Mouse (Mus musculus): ENCODE measurements around the gene Ugt1a10.

Gene Ugt1a10

DNA sequence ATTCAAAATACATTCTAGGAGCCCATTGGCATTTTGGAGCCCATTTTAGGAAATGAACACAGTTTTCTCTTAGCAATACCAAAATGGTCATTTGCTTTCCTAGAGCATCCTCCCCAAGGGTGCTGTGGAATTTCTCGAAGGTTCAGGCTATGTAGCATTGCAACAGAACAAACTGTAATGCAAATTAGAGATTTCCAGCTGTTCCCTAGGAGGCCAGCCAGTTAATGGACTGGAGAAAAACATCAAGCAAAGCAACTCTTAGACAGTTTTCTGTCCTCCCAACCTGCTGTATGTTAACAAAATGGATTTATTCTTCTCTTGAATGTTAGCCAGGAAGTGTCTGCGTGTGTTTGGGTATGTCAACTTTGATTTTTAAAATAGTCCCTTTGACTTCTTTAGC is 81.5 kb downstream of the Ugt1a10 start:
- in situ Hi-C loops (cut with MboI, MseI): loop anchor here (5.0 to 25.0 kb wide), 2 partner anchors 146 to 576 kb away; partner anchors contain the start of gene Arl4c (in 1 of the 2)

DNA sequence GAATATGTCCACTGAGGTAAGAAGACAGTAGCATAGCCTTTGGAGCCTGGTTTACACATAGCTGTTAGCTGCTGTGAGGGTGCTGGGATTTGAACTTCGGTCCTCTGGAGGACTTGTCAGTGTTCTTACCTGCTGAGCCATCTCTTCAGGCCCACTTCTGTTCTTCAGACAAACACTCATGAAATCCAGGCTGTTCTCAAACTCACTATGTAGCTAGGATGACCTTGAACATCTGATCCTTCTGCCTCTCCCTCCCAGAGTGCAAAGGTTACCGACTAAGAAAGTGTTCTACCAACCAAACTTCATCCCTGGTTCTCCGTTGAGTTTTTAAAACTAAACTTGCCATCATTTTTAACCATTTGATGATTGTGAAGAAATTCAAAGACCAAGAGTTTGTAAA is 82.1 kb downstream of the Ugt1a10 start:
- in situ Hi-C loops (cut with MboI, MseI): loop anchor here (5.0 to 25.0 kb wide), 2 partner anchors 145 to 575 kb away; partner anchors contain the start of gene Arl4c (in 1 of the 2)

DNA sequence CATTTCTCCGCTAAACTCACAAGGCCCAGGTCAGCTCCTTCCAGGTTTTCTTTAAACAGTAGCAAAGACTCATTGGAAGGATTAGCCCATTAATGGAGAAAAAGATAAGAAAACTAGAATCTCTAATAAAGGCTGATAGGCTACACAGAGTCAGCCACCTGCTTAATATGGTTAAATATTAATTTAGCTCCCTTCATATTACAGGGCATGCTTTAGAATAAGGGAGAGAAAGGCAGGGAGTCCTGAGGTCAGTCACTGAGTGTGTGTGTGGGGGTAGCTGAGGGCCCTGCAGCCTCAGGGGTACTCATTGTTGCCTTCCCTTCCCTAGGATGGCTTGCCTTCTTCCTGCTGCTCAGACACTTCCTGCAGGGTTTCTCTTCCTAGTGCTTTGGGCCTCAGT is 83.0 kb downstream of the Ugt1a10 start:
- in situ Hi-C loops (cut with MboI, MseI): loop anchor here (5.0 to 25.0 kb wide), 2 partner anchors 144 to 574 kb away; partner anchors contain the start of gene Arl4c (in 1 of the 2)

DNA sequence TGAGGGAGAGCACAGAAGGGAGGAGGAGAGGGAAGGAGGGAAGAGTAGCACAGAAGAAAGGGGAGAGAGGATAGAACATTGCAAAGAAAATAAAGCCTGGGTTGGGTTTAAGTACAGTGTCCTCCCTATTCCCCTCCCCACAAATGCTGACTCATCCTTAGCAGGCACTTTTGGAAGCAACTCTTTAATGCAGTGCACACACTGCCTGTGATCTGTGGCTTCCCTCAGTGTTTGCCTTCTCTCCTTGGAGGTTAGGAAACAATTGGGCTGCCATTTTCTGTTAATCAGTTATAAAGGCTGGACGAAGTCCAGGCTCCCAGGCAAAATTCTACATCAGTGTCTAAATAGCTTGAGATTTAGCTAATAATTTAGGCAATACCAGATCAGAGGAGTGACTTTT is 85.3 kb downstream of the Ugt1a10 start:
- in situ Hi-C loops (cut with MboI, MseI): loop anchor here in 1 of 2 experiments (25.0 kb wide), 1 partner anchor 572 kb away; the partner anchor contains the start of gene Arl4c

DNA sequence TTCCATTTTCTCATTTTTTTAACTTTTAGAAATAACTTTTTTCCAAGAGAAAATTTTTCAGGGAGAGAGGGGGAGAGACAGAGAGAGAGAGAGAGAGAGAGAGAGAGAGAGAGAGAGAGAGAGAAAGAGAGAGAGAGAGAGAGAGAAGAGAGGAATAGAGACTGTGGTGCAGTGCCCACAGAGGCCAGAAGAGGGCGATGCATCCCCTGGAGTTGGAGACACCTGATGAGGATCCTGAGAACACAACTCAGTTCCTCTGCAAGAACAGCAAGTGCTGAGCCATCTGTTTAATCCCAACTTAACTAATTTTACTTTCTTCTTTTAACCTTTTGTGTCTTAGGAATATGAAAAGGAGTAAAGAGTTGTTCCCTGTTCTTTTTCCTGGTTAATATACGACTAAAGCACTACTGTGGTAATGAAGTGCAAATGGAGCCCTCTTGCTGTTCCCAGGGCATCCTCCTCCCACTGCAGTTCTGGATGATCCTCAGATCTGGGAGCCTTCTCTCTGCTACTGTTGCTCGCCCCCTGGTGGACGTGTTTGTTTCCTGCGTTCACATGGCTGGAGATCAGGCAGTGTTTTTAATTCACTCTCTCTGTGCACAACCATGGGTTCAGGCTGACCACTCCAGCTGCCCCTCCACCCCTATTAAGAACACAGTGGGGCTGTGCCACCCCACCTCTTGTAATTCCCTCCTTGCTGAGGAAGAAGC is 88.9 kb downstream of the Ugt1a10 start:
- in situ Hi-C loops (cut with MboI, MseI): loop anchor here in 1 of 2 experiments (25.0 kb wide), 1 partner anchor 568 kb away; the partner anchor contains the start of gene Arl4c

DNA sequence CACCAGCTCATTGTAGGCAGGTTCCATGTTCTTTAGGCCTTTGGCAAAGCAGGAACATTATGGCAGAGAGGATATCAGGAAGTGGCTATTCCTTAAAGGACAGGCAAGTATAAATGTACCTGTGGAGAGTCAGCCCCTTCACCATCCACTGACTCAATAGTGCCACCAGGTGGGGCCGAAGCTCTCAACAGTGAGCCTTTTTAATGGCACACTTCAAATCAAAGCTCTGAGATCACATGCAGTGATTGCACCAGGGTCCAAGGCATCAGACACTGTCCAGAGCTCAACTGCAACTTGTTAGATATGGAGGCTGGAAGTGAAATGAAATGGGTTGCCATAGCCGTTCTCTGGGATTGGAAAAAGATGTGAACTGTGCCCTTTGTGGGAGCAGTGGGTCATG is 90.1 kb downstream of the Ugt1a10 start:
- in situ Hi-C loops (cut with MboI, MseI): loop anchor here in 1 of 2 experiments (25.0 kb wide), 1 partner anchor 567 kb away; the partner anchor contains the start of gene Arl4c

DNA sequence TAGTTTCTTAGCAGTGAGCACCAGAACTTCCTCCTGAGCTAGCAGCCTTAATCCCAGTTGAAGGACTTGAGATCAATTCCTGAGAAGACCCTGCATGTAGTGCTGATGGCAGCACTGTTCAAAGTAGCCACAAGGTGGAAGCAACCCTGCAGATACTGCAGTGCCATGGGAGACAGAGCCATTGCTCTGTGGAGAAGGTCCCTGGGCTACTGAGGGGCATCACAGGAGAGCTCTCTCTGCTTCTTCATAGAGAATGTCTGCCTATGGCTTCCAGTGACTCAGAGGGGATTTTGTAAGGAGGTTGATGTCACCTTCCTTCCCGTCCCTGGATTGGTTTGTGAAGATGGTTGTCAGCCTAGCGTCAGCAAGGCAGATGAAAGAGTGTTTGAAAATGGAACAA is 94.9 kb downstream of the Ugt1a10 start:
- in situ Hi-C loops (cut with MboI, MseI): loop anchor here (10.0 to 25.0 kb wide), 2 partner anchors 125 to 1012 kb away; partner anchors contain the start of genes Hjurp (in 1 of the 2) and Trpm8 (in 1 of the 2)

DNA sequence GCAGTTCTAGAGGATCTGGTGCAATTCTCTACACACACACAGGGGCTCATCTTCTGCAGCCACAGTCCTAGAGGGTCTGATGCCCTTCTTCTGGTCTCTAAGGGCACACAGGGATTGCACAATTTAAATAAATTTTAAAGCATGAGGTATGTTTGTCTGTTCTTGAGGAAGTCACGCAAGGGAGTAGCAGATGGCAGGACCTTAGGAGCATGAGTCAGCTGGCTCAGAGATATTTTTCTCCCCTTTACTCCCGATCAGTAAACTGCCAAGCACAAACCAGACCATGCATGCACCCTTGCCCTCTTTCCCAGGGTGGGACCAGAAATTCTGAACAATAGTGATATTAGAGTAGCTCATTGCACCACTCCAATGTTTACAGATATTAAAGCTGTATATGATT is 103.2 kb downstream of the Ugt1a10 start:
- in situ Hi-C loops (cut with MboI, MseI): loop anchor here (5.0 to 25.0 kb wide), 3 partner anchors 114 to 1004 kb away; partner anchors contain the start of genes Hjurp (in 1 of the 2) and Trpm8 (in 1 of the 2)

DNA sequence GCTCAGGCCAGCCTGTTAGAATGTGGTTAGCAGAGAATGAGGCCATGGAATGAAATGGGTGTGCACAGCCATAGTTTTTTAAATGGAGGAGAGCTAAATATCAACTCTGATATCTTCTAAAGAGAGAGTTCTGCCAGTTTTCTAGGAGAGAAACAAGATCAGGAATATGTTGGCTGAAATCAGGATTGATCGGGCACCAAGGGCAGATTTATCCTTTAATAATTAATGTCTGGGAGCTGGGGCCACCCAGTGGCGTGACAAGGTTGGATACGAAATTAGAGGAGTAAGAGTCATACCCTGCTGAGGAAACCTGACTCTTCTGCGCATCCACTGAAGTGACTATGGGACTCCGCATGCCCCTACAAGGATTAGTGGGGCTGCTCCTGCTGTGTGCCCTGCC is 110.5 kb downstream of the Ugt1a10 start, which contains the start of gene Ugt1a5:
Gene Ugt1a5, plus strand, starts transcription at position 302 of the 400 bp plus-strand sequence.
- in situ Hi-C loops (cut with MboI, MseI): loop anchor here in 1 of 2 experiments (25.0 kb wide), 1 partner anchor 997 kb away; no protein-coding TSS in a partner anchor

DNA sequence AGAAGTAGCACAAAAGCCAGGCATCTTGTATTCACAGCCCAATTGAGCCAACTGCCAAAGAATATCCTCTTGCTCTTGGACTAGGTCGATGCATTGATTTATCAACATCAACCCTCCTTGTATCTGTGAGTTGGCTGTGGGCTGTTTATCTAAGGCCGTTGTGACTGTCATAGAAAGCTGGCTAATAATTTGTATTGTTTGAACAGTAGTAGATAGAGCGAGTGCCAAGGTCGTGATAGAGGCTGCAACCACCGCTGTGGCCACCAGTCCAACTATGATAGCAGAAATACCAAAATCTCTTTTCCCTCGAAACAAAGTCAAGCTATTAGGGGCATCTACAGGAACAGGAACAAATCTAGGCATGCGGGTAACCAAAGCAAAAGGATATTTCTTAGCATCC is 117.0 kb downstream of the Ugt1a10 start:
- in situ Hi-C loops (cut with MboI, MseI): loop anchor here in 1 of 2 experiments (25.0 kb wide), 1 partner anchor 990 kb away; no protein-coding TSS in a partner anchor

DNA sequence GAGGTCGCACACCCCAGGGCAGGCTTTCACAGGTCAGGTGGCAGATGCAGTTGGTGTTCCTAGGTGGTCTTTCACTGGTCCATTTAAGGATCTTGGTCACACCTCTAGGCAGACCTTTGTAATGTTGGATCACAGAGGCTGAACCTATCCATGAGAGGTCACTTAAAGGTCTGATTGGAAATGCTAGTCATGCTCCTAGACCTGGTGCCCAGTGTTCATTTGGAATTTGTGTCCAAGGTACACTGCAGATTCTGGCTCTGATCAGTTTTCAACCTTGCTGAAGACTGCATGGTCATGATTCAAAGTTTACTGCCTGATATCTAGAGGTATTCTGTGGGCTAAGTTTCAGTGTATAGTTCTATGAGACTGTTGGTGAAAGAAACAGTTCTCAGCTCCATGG is 124.5 kb downstream of the Ugt1a10 start:
- in situ Hi-C loops (cut with MboI, MseI): loop anchor here (25.0 kb wide), 8 partner anchors 433 to 1942 kb away; partner anchors contain the start of gene Arl4c (in 1 of the 2)

DNA sequence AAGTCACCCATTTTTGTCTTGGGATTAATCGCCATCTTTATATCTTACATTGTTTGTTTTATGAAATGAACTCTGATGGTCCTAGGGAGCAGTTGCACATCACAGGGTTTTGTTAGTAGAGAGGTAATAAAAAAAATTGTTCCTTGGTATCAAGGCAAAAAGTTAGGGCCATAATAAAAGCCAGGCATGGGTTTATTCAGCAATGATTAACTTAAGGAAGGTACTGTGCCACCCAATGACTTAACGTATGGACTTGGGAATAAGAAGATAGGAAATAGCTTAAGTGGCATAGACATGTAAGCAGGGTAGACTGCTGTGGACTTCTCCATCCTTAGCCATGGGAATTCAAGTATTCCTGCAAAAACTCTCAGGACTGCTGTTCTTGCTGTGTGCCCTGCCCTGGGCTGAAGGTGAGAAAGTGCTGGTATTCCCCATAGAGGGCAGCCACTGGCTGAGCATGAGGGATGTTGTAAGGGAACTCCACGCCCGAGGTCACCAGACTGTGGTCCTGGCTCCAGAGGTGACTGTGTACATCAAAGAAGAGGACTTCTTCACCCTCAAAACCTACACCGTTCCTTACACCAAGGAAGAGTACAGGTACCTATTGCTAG is 131.2 kb downstream of the Ugt1a10 start:
- in situ Hi-C loops (cut with MboI, MseI): loop anchor here (25.0 kb wide), 8 partner anchors 426 to 1949 kb away; partner anchors contain the start of gene Arl4c (in 1 of the 2)

DNA sequence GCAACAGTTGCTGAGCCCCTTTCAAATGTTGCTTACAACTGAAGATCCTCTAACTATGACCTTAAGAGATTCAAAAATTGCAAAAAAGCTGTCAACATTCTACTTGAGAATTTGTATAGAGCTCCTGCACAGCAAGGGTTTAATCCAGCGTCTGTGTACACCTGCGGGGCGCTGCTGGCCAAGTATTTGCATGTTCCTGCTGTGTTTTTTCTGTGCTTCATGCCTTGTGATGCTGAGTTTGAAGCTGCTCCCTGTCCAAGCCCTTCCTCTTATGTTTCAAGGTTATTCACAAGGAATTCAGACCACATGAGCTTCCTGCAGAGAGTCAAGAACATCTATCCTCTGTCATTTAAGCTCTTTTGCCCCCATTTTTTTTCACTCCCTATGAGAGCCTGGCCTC is 136.9 kb downstream of the Ugt1a10 start:
- in situ Hi-C loops (cut with MboI, MseI): loop anchor here (5.0 to 25.0 kb wide), 9 partner anchors 130 to 1955 kb away; partner anchors contain the start of gene Arl4c (in 1 of the 2)

DNA sequence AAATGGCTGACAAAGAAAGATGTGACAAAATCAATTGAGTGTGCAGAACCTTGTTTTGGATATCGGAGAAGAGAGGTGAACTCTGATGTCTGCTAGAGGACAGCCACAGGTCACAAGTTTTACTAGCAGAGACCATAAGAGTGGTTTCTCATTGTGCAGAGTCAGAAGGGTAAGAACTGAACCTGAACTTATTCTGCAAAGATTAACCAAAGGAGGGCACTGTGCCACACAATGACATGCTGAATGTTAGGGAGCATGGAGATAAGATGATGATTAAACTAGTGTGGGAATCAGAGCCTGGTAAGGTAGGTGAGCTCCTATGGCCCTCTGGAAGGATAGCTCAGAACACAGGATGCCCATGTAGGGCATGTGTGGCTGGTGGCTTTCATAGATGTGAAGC is 140.5 kb downstream of the Ugt1a10 start:
- in situ Hi-C loops (cut with MboI, MseI): loop anchor here (25.0 kb wide), 8 partner anchors 417 to 1958 kb away; partner anchors contain the start of gene Arl4c (in 1 of the 2)

DNA sequence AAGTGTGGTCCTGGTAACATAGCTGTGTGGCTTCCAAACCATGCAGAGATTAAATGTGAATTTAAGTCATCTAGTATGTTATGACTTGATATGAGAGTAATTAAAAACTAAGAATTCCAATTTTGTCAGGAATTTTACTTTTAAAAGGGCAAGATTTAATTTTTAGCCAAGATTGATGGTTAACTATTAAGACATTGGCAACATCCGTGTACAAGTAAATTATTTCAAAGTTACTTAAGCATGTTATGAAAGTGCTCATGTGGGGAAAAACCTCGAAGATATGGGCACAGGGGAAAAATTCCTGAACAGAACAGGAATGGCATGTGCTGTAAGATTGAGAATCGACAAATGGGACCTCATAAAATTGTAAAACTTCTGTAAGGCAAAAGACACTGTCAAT is 142.3 kb downstream of the Ugt1a10 start:
- in situ Hi-C loops (cut with MboI, MseI): loop anchor here (25.0 kb wide), 8 partner anchors 415 to 1960 kb away; partner anchors contain the start of gene Arl4c (in 1 of the 2)

DNA sequence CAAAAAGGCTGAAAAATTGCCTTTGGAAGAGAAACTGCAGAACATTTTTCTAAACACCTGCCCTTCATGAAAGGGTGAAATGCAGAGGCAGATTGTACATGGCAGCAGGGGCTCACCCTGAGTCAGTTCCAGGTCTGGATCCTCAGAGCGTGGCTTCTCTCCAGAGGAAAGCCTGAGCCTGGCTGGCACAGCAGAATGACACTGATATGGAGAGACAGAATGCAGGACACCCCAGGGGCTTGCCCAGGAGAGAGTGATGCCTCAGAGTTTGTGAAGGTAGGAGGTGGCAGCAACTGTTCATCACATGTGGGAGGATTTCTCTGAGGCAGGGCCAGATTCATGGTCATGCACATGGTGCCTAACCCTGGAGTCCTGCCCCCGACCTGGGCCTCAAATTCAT is 144.8 kb downstream of the Ugt1a10 start:
- in situ Hi-C loops (cut with MboI, MseI): loop anchor here (5.0 to 25.0 kb wide), 11 partner anchors 117 to 1963 kb away; partner anchors contain the start of gene Arl4c (in 1 of the 2)

DNA sequence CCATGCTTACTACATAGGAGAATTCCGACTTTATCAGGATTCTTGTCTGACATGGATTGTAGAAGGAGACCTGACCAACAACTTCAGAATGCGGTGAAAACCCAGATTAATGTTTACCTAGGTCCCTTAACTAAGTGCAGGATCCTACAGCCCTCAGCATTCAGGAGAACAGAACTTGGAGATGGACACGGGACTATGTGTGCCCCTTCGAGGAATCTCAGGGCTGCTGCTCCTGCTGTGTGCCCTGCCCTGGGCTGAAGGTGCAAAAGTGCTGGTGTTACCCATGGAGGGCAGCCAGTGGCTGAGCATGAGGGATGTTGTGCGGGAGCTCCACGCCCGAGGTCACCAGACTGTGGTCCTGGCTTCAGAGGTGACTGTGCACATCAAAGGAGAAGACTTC is 145.3 kb downstream of the Ugt1a10 start, which contains the start of gene Ugt1a2:
Gene Ugt1a2, plus strand, starts transcription at position 146 of the 400 bp plus-strand sequence.
- in situ Hi-C loops (cut with MboI, MseI): loop anchor here (5.0 to 10.0 kb wide), 3 partner anchors 117 to 706 kb away; no protein-coding TSS in a partner anchor

DNA sequence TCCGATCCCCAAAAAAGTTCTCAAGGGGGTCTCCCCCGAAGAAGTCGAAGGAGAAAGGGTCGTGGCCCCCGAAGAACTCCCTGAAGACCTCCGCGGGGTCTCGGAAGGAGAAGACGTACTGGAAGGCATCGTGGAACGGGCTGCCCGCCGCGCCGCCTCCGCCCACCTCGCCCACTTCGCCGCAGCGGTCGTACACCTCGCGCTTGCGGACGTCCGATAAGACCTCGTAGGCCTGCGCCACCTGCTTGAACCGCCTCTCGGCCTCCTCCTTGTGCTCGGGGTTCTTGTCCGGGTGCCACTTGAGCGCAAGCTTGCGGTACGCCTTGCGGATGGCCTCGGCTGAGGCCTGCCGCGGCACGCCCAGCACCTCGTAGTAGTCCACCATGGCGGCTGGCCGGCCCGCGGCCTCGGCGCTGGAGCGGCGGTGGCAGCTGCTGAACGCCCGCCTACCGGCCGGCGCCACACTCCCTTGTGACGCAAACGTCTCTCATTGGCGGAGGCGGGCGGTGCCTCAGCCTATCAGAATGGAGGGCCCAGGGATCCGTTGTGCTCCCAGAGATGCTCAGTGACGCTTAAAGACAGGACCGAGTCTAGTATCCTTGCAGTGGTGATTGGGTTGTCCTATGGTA is 150.2 kb downstream of the Ugt1a10 start, which contains the start of gene Dnajb3:
Gene Dnajb3, minus strand, starts transcription at position 489 of the 629 bp plus-strand sequence.
- in situ Hi-C loops (cut with MboI, MseI): loop anchor here (10.0 kb wide), 2 partner anchors 139 to 711 kb away; no protein-coding TSS in a partner anchor

DNA sequence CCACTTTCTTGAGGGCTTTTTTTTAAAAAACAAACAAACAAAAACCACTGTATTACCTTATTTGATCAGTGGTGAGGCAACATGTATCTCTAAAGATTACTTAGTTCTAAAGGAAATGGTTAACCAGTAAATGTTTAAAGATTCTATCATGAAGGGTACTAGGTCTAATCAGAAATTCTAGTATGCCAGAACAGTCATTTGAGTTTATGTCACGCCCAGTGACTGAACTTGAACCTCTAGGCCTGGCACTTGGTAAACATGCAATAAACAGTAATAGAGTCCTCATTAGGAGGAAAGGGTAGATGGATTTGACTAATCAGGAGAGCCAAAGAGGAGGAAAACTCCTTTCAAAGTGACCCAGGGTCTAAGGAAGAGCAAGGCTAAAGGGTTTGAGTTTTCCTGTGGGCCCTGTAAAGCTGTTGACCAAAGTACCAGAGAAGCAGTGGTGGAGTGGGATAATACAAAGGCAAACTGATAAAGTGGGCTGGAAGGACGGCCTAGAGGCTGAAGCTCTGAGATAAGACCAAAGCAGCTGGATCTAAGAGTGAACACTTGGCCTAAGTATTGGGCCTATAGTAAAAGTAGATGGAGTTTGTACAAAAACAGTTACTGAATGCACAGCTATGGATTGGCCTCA is 151.8 kb downstream of the Ugt1a10 start:
- in situ Hi-C loops (cut with MboI, MseI): loop anchor here (10.0 kb wide), 2 partner anchors 138 to 712 kb away; no protein-coding TSS in a partner anchor

DNA sequence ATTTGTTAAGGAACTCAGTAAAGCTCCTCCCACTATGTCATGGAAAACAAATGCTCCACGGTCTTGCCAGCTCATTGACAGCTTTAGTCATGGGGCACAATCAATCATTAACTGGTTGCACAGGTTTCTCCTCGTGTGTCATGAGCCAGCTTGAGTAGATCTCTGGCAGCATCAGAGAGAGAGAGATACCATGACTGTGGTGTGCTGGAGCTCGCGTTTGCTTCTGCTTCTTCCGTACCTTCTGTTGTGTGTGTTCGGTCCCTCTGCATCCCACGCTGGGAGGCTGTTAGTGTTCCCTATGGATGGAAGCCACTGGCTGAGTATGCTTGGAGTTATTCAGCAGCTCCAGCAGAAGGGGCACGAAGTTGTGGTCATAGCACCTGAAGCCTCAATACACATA is 156.6 kb downstream of the Ugt1a10 start, which contains the start of gene Ugt1a1:
Gene Ugt1a1, plus strand, starts transcription at position 148 of the 400 bp plus-strand sequence.
- in situ Hi-C loops (cut with MboI, MseI): no loop called here

Measured in T-helper 17 cell (primary cell).